Comparison of ENCODE assay signal across 8 mouse cellular contexts in the genomic region with DNA sequence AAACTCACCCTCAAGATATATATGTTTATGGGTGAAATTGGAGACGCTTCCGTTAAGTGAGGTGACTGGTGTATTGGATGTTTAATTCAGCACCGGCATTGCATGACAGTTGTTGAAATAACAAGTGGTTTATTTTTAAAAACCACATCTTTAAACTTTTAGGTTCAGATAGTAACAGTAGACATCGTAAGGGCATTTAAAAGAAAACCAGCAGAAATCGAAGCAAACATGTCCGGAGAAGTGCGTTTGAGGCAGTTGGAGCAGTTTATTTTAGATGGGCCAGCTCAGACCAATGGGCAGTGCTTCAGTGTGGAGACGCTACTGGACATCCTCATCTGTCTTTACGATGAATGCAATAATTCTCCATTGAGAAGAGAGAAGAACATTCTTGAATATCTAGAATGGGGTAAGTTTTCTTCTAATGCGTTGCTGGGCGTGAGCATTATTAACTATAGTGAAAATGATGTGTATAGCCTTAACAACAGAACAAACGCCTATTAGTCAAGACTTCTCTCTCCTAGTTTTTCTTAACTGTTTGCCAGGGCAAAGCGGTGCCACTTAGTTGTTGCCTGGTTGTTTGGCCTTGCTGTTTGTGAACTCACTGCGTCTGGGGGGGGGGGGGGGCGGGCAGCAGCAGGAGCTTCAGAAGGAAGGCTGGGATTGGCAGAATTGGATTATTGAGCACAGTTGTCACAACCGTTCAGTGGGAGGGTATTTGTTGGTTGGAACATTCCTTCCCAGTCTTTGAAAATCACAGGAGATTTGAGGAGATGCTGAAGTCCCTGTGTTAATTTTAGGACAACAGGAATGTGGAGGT. TPM values are rescaled to one million over a fixed set of nuclear protein-coding genes. Genes with fewer than 3 reads are reported as not detected.
DNase-seq lines count a peak whose midpoint lies in the region; ATAC-seq lines count a peak whose summit lies in the region.

No protein-coding gene starts in this region.

- DNase-seq in adrenal gland, adult 2 months, result peak; percentile 32
- DNase-seq in adrenal gland, postnatal 4 days (ENCODE audit: low spot score in 2 of 2), result no peak
- DNase-seq in right cerebral cortex, adult 18-20 months, result peak; percentile 17
- DNase-seq in right cerebral cortex, postnatal 25 days, result no peak
- DNase-seq in heart, postnatal 10 days, result peak; percentile 24 to 26
- peak; percentile 17 for DNase-seq in lung, postnatal 36 days
- no peak for DNase-seq in right cerebral cortex, postnatal 36 days (ENCODE audit: low spot score in 2 of 2)

- no peak for ATAC-seq in megakaryocyte progenitor cell, adult 5-6 weeks (replicated peaks; ENCODE audit: poor library complexity)

- intact Hi-C loops in heart, postnatal 10 days (cut with DNase I), result loop anchor here (5.0 kb wide), 1 partner anchor 101 kb away; no protein-coding TSS in a partner anchor

RNA-seq across cellular contexts. Expression of a gene that starts 0.8 kb away (rescaled TPM):
- total RNA-seq in adrenal gland, adult 2 months (2021), result 10 to 100 TPM; 43.4 to 51.4 TPM
- polyA plus RNA-seq in adrenal gland, adult 2 months (2012; rRNA removed), result 16.6 and 17.8 TPM in 2 replicates
- 10 to 100 TPM; 58.1 to 70.9 TPM for total RNA-seq in adrenal gland, postnatal 4 days (2021)
- total RNA-seq in heart, postnatal 10 days (2021), result 10 to 100 TPM; 56.6 to 57.7 TPM
- total RNA-seq in megakaryocyte progenitor cell, adult 5-6 weeks (2015), result 3.2 and 8.6 TPM in 2 replicates
- total RNA-seq in megakaryocyte progenitor cell, adult 5-6 weeks (2017), result 3.8 and 7.1 TPM in 2 replicates

Comparison
In these comparisons a context has a peak if more than half of its experiments do, and no peak if none do; other contexts are left out.
1. DNase-seq: peak in adrenal gland, adult 2 months (single experiment), right cerebral cortex, adult 18-20 months (single experiment), heart, postnatal 10 days (2 of 2) and lung, postnatal 36 days (single experiment); none in adrenal gland, postnatal 4 days (0 of 2), right cerebral cortex, postnatal 25 days (single experiment) and right cerebral cortex, postnatal 36 days (0 of 2).
2. RNA of a gene that starts 0.8 kb away (total RNA-seq): 58.1 to 70.9 TPM in adrenal gland, postnatal 4 days, 56.6 to 57.7 TPM in heart, postnatal 10 days and 43.4 to 51.4 TPM in adrenal gland, adult 2 months; 3.2 to 8.6 TPM in megakaryocyte progenitor cell, adult 5-6 weeks; every median in the first group is over 4 times any median in the second.